Mouse (Mus musculus) testis, adult 2 months (tissue): ENCODE measurements around the gene Atp6v1a.

ENCODE experiments used
- CTCF ChIP-seq: fragments of 200-500 bp; IDR thresholded peaks from 2 replicates; pipeline ENCODE4 v1.5.1; 2012; ENCODE audit warnings: low read depth, mild to moderate bottlenecking, inconsistent platforms, low read length, moderate library complexity; ENCODE audit not compliant: control insufficient read depth, insufficient read depth, insufficient replicate concordance
- POLR2A ChIP-seq: fragments of 200-500 bp; IDR thresholded peaks from 2 replicates; pipeline ENCODE4 v1.6.1; 2012; ENCODE audit warnings: low read depth, mild to moderate bottlenecking, inconsistent platforms, low read length, moderate library complexity; ENCODE audit not compliant: control insufficient read depth

DNA sequence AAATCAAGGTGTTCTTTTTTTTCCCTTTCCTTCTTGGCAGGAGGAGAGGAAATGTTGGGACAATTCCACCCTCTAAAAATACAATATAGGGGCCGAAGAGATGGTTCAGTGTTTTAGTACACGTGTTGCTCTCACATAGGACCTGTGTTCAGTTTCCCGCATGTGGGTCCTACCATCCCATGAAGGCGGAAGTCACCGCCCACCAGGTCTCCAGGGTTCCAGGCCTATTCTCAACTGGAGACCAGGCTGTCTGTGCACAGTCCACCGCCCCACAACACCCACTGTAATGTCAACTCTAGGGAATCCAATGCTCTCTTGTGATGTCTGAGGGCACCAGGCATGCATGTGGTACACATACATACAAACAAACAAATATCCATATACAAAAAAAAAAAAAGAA, 17.4 kb downstream of the Atp6v1a start:
- TF ChIP-seq CTCF (no peak), POLR2A (no peak)
